Mouse (Mus musculus): ENCODE measurements around the gene Ep300. TPM values are rescaled to one million over a fixed set of nuclear protein-coding genes. Genes with fewer than 3 reads are reported as not detected.
A peak's percentile ranks its signal among the peaks of the same experiment; 100 is the strongest.
"Not testable (repeated sequence)": the region's sequence is repeated elsewhere in the genome, so short reads cannot be mapped to it uniquely, and the experiment has no call there.

Gene Ep300
- polyA plus RNA-seq, 1 experiment from 2014 or later: 20.5 TPM

- no peaks in the 10 kb centered on the region for H3K36me3 ChIP-seq (replicated peaks)
- no peaks in the 10 kb centered on the region for H3K9me3 ChIP-seq
- H3K27me3 ChIP-seq (replicated peaks; ENCODE audit: low read depth, poor library complexity, severe bottlenecking): no peaks in the 10 kb centered on the region
- H3K27ac ChIP-seq (replicated peaks): 0 out of 2 replicates have a peak overlapping the region, but pooled peaks have one; percentile 48
- DNase-seq (ENCODE audit: low spot score): no peak
- 64% methylated on average over 9 of the region's 9 CpGs for WGBS
- 0 out of 2 replicates have a peak, but pooled peaks cover 4% of the 10 kb centered on the region for H3K4me1 ChIP-seq
- no peak overlapping the region for H3K4me3 ChIP-seq
Observed at GRCm38 (mm10) chr15:81562491-81563488, 22.4 kb upstream of the Ep300 start.

DNA sequence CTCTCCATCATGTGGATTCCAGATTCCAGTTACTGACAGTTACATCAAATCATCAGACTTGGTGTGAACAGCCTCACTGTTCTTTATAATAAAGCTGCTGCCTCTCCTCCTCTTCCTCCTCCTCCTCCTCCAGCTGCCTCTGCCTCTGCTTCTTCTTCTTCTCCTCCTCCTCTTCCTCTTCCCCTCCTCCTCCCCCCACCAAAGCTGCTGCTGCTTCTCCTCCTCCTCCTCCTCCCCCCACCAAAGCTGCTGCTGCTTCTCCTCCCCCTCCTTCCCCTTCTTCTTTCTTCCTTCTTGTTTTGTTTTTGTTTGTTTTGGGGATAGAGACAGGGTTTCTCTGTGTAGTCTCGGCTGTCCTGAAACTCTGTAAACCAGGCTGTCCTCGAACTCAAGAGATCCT is 17.1 kb upstream of the Ep300 start:
- WGBS: 35% methylated on average over 2 of the region's 2 CpGs
- H3K27ac ChIP-seq (replicated peaks): no peak overlapping the region
- no peaks in the 10 kb centered on the region for H3K9me3 ChIP-seq
- H3K36me3 ChIP-seq (replicated peaks): no peaks in the 10 kb centered on the region
- no peak overlapping the region for H3K4me3 ChIP-seq
- no peaks in the 10 kb centered on the region for H3K4me1 ChIP-seq
- no peaks in the 10 kb centered on the region for H3K27me3 ChIP-seq (replicated peaks; ENCODE audit: low read depth, poor library complexity, severe bottlenecking)
- DNase-seq (ENCODE audit: low spot score): no peak

DNA sequence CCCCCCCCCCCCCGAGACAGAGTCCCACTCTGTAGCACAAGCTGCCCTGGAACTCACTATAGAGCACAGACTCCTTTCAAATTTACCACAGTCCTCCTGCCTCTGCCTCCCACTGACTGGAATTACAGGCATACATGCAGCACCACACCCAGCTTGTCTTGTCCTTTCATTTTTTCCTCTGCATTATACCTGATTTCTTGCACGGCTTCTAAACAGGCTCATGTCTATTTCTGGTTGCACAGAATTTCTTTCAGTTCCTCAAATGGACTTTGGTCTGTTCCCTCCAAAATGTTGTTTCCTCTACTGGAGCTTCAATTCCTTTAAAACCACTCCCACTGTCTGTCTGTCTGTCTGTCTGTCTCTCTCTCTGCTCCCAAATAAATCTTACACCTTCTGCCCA is 16.6 kb upstream of the Ep300 start:
- no peaks in the 10 kb centered on the region for H3K36me3 ChIP-seq (replicated peaks)
- 45% methylated on average over 2 of the region's 2 CpGs for WGBS
- DNase-seq (ENCODE audit: low spot score): no peak
- H3K4me3 ChIP-seq: no peak overlapping the region
- H3K27ac ChIP-seq (replicated peaks): no peak overlapping the region
- no peaks in the 10 kb centered on the region for H3K9me3 ChIP-seq
- no peaks in the 10 kb centered on the region for H3K4me1 ChIP-seq
- H3K27me3 ChIP-seq (replicated peaks; ENCODE audit: low read depth, poor library complexity, severe bottlenecking): no peaks in the 10 kb centered on the region

DNA sequence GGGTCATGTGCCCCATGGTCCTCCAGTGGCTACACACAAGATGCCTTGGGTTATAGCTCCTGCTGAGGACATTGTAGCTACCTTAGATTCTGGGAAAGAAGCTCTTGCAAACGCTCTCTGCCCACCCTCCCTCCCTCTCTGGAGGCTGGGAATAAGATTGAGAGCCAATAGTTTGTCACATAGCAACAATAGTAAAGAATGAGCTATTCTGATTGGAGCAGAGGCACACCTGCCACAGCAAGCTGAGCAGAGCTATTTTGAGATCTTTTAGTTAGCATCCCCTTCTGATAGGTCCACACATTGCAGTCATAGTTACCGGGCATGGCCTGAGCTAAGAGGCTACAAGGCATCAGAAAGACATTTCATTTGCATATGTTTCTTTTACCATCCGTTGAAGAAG is 8.2 kb upstream of the Ep300 start:
- H3K36me3 ChIP-seq (replicated peaks): no peaks in the 10 kb centered on the region

DNA sequence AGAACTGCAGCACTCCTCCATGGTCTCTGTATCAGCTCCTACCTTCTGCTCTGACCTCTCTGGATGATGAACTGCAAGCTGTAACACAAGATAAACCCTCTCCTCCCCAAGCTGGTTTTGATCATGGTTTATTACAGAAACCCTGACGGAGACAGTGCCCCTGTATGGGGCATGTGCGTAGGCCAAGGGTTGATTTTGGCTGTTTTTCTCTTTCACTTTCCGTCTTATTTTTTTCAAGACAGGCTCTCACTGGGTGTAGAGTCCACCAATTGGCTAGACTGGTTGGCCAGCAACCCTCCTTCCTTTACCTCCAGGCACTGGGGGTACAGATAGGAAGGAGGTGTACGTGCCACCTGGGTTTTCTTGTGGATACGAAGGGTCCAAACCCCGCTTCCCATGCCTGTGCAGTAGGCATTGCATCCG is 7.4 kb upstream of the Ep300 start:
- DNase-seq (ENCODE audit: low spot score): no peak
- Histone ChIP-seq H3K36me3 (replicated peaks) (no peaks in the 10 kb centered on the region), H3K27ac (replicated peaks) (no peak overlapping the region), H3K9me3 (no peaks in the 10 kb centered on the region), H3K4me3 (no peak overlapping the region), H3K27me3 (replicated peaks; ENCODE audit: low read depth, poor library complexity, severe bottlenecking) (no peaks in the 10 kb centered on the region), H3K4me1 (no peaks in the 10 kb centered on the region)
- WGBS: 90% methylated on average over 7 of the region's 7 CpGs

More for the DNA sequence above, 8.2 kb upstream of the Ep300 start:
- no peaks in the 10 kb centered on the region for H3K27me3 ChIP-seq (replicated peaks; ENCODE audit: low read depth, poor library complexity, severe bottlenecking)
- no peaks in the 10 kb centered on the region for H3K9me3 ChIP-seq
- no peak overlapping the region for H3K4me3 ChIP-seq
- WGBS: 18% methylated on average over 3 of the region's 3 CpGs
- no peak overlapping the region for H3K27ac ChIP-seq (replicated peaks)
- DNase-seq (ENCODE audit: low spot score): no peak
- H3K4me1 ChIP-seq: no peaks in the 10 kb centered on the region

DNA sequence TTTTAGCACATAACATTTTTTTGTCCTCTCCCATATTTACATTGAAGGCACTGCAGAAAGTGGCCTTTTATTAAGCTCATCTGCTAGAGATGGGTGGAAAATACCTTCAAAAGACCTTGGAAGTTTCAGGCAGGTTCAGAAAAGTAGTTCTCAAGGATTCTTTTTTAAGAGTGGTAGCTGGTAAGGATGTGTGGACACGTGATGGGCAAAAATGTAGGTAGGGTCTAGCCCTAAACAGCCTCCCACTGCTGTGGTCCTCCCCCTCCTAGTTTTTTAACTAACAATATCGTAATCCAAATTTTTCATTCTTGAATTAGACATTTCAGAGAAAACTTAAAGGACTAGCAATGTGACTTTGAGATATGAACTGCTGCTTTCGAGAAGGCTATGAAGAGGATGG is 685 bp upstream of the Ep300 start:
- 18% methylated on average over 3 of the region's 3 CpGs for WGBS
- DNase-seq (ENCODE audit: low spot score): no peak
- Histone ChIP-seq H3K36me3 (replicated peaks) (peaks cover 12% of the 10 kb centered on the region), H3K27me3 (replicated peaks; ENCODE audit: low read depth, poor library complexity, severe bottlenecking) (no peaks in the 10 kb centered on the region), H3K4me3 (peak overlapping the region; percentile 88), H3K9me3 (no peaks in the 10 kb centered on the region), H3K27ac (replicated peaks) (peak overlapping the region; percentile 100), H3K4me1 (peaks cover 23% of the 10 kb centered on the region)

- no peaks in the 10 kb centered on the region for H3K9me3 ChIP-seq
- H3K27ac ChIP-seq (replicated peaks): peak overlapping the region; percentile 100
- DNase-seq (ENCODE audit: low spot score): peak; percentile 88
- WGBS: under 1% methylated on average over 74 of the region's 77 CpGs
- peaks cover 27% of the 10 kb centered on the region for H3K36me3 ChIP-seq (replicated peaks)
- H3K4me3 ChIP-seq: peak overlapping the region; percentile 88
- H3K4me1 ChIP-seq: peaks cover 23% of the 10 kb centered on the region
- H3K27me3 ChIP-seq (replicated peaks; ENCODE audit: low read depth, poor library complexity, severe bottlenecking): no peaks in the 10 kb centered on the region
Observed at GRCm38 (mm10) chr15:81585746-81586461, 753 bp downstream of the Ep300 start.

GRCm38 (mm10) chr15:81586466-81586865 is 1.3 kb downstream of the Ep300 start:
- Histone ChIP-seq H3K4me1 (peaks cover 23% of the 10 kb centered on the region), H3K36me3 (replicated peaks) (peaks cover 31% of the 10 kb centered on the region), H3K27ac (replicated peaks) (peak overlapping the region; percentile 100), H3K4me3 (peak overlapping the region; percentile 88), H3K27me3 (replicated peaks; ENCODE audit: low read depth, poor library complexity, severe bottlenecking) (no peaks in the 10 kb centered on the region), H3K9me3 (no peaks in the 10 kb centered on the region)
- no peak for DNase-seq (ENCODE audit: low spot score)
- WGBS: under 1% methylated on average over 28 of the region's 28 CpGs

- H3K27ac ChIP-seq (replicated peaks): peak overlapping the region; percentile 100; the same call in 1 of the 2 replicates
- no peaks in the 10 kb centered on the region for H3K9me3 ChIP-seq
- H3K4me3 ChIP-seq: peak overlapping the region; percentile 88
- no peak for DNase-seq (ENCODE audit: low spot score)
- peaks cover 41% of the 10 kb centered on the region for H3K36me3 ChIP-seq (replicated peaks)
- H3K4me1 ChIP-seq: peaks cover 23% of the 10 kb centered on the region
- no peaks in the 10 kb centered on the region for H3K27me3 ChIP-seq (replicated peaks; ENCODE audit: low read depth, poor library complexity, severe bottlenecking)
- 55% methylated on average over 2 of the region's 2 CpGs for WGBS
Observed at GRCm38 (mm10) chr15:81587686-81588085, 2.5 kb downstream of the Ep300 start.

GRCm38 (mm10) chr15:81594146-81594696 is 9.1 kb downstream of the Ep300 start:
- DNase-seq (ENCODE audit: low spot score): no peak
- 96% methylated on average over 3 of the region's 3 CpGs for WGBS
- no peak overlapping the region for H3K27ac ChIP-seq (replicated peaks)
- H3K4me3 ChIP-seq: no peak overlapping the region
- H3K9me3 ChIP-seq: no peaks in the 10 kb centered on the region
- H3K36me3 ChIP-seq (replicated peaks): peaks cover 84% of the 10 kb centered on the region
- H3K4me1 ChIP-seq: no peaks in the 10 kb centered on the region
- H3K27me3 ChIP-seq (replicated peaks; ENCODE audit: low read depth, poor library complexity, severe bottlenecking): no peaks in the 10 kb centered on the region

- H3K27me3 ChIP-seq (replicated peaks; ENCODE audit: low read depth, poor library complexity, severe bottlenecking); H3K9me3 ChIP-seq; H3K4me3 ChIP-seq; H3K4me1 ChIP-seq; DNase-seq (ENCODE audit: low spot score); H3K27ac ChIP-seq (replicated peaks): not testable (repeated sequence)
- WGBS: 93% methylated on average over 8 of the region's 8 CpGs
- H3K36me3 ChIP-seq (replicated peaks): peaks cover 84% of the 10 kb centered on the region
Observed at GRCm38 (mm10) chr15:81598742-81599141, 13.6 kb downstream of the Ep300 start.

DNA sequence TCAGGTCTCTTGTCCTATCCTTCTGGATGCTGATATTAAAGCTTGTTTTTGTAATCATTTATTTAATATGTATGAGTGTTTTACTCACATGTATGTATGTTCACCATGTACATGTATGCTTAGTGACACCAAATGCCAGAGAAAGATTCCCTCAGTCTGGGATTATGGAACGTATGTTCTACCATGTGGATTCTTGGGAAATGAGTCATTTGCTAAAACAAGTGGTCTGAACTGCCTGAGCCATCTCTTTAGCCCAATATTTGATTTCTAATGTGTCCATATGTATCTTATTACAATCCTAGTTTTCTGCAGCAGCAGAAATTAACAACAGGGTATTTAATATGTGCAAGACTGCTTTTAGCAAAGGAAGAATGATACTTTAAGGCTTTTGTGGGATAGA is 20.1 kb downstream of the Ep300 start:
- H3K4me1 ChIP-seq: no peaks in the 10 kb centered on the region
- H3K4me3 ChIP-seq: no peak overlapping the region
- WGBS: 90% methylated on average over 1 of the region's 1 CpGs
- DNase-seq (ENCODE audit: low spot score): no peak
- no peaks in the 10 kb centered on the region for H3K9me3 ChIP-seq
- H3K36me3 ChIP-seq (replicated peaks): peaks cover 93% of the 10 kb centered on the region
- no peak overlapping the region for H3K27ac ChIP-seq (replicated peaks)
- no peaks in the 10 kb centered on the region for H3K27me3 ChIP-seq (replicated peaks; ENCODE audit: low read depth, poor library complexity, severe bottlenecking)
